Mouse (Mus musculus): Measurements from ENCODE around the gene Olfr223.

GRCm38 (mm10) chr11:59629871-59630270 lies 36.8 kb upstream of the Olfr223 start:
- no peak for TF ChIP-seq EP300 (IDR thresholded peaks at IDR 0.05; ENCODE audit: insufficient read depth, low read depth, low read length)
- TF ChIP-seq POLR2A (IDR thresholded peaks at IDR 0.05; ENCODE audit: insufficient read depth, low read length): no peak
- TF ChIP-seq CTCF (IDR thresholded peaks at IDR 0.05; ENCODE audit: low read depth, low read length): no peak
